Mouse (Mus musculus): ENCODE data around the gene Mapk1ip1. TPM values are rescaled to one million over a fixed set of nuclear protein-coding genes. Genes with fewer than 3 reads are reported as not detected.

Mapk1ip1 gene
- 10 to 100 TPM; 30.9 to 31.1 TPM for total RNA-seq (2021)

DNA sequence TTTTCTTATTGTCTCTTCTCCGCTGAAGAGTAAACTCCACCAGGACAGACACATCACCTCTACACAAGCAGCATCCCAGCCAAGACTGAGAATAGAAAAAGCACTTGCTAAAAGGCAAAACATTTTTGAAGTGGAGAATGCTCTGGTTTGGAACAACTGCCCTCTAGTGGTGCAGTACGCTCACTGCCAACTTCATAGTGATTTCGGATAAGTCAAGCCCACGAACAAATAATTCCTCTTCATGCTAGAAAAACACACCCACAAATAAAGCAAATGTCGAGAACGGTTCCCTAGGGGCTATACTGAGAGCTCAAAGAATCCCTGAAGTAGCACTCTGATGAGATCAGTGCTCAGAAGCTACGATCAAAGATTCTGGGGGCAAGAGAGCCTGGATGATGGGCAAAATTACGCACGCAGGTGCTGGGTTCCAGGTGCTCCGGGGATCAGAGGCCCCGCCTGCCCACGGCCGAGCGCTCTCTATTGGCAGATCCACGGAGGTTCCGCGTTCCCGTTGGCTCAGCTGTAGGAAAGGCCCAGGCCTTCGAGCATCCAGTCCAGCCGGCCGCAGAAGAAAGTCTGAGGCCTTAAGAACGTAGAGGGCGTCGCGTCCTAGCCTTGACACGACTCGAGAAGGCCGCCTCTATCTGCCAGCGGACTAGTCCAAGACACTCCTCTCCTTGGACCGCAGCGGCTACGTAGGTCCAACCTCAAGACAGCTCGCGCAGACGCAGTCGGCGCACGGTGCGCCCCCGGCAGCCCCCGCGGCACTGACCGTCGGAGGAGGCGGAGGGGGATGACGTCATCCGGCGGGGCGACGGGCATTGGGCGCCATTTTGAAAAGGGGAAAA, at the start of gene Mapk1ip1, which contains the start of gene Ppp2r2d:
Gene Mapk1ip1 (minus strand): TSS at position 730 of the 848 bp plus-strand sequence.
Gene Ppp2r2d (plus strand): TSS at position 536 of the 848 bp plus-strand sequence.
- intact Hi-C loops (cut with DNase I), result no loop called here

GRCm38 (mm10) chr7:138885365-138886289, 39.6 kb upstream of the Mapk1ip1 start:
- DNase-seq, result no peak
- intact Hi-C loops (cut with DNase I), result no loop called here

More for the DNA sequence above, at the start of gene Mapk1ip1, which contains the start of gene Ppp2r2d:
- DNase-seq, result peak; percentile 98

GRCm38 (mm10) chr7:138883724-138884123, 37.7 kb upstream of the Mapk1ip1 start:
- intact Hi-C loops (cut with DNase I), result no loop called here
- DNase-seq, result no peak

DNA sequence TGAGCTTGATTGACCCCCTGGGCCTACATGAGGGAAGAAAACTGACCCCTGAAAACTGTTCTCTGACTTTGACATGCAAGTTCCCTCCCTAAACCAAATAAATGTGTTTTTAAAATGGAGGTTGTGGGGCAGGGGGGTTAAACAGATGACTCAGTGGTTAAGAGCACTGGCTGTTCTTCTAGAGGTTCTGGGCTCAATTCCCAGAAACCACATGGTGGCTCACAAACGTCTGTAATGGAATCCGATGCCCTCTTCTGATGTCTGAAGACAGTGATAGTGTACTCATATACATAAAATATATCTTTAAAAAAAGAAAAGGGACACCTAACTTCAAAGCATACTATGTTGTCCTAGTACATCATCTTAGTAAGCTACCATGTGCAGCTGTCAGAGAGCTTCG, 29.0 kb upstream of the Mapk1ip1 start:
- intact Hi-C loops (cut with DNase I), result no loop called here
- no peak for DNase-seq

DNA sequence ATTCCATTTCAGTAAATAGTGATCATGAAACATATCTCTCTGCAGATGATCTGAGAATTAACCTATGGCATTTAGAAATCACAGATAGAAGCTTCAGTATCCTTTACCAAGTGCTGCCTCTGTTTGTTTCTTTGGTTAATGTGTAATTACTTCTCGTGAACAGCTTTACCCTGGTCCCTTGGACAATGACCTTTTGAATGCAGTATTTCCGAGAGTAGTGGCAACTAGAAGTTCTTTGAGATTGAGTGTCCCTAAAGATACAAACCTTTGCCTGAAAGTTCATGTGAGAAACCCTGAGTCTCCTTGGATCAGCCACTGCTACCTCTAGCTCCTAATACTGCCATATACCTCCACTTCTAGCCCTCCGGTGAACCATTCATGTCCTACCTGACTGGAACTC, 26.9 kb upstream of the Mapk1ip1 start:
- intact Hi-C loops (cut with DNase I), result no loop called here
- DNase-seq, result no peak

DNA sequence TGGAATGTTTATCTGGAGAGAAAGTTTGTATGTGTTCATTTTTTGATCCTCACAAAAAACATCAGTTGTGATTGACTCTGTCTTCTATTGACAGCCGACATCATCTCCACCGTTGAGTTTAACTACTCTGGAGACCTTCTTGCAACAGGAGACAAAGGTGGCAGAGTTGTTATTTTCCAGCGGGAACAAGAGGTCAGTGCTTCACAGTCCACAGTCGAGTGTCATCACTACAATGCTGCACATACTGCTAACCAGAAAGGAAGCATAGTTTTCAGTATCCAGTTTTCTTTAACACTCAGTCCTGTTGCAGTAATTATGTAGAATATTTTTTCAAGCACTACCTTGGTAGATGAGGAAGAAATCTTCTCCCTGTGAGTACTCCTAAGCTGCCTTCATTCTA, 22.2 kb upstream of the Mapk1ip1 start:
- intact Hi-C loops (cut with DNase I), result no loop called here
- no peak for DNase-seq

DNA sequence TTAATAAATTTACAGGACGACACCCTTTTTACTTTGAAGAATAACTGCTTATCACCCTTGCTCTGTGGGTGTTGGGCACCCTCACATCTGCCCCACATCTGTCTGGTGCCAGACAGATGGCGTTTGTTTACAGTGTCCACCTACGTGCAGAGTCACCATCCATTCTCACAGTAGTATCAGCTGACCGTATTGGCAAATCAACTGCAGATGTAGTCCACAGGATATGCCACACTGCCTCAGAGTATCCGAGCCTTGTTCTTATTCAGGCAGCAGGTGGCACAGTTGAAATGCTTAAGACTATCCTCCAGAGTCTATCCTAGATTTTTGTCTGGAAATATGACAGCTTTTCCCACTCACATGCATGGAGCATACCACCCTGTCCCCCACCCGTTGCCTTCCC, 21.2 kb upstream of the Mapk1ip1 start:
- DNase-seq, result no peak
- intact Hi-C loops (cut with DNase I), result no loop called here

- intact Hi-C loops (cut with DNase I), result no loop called here
- DNase-seq, result no peak
Measured at GRCm38 (mm10) chr7:138864776-138865175, 18.7 kb upstream of the Mapk1ip1 start.

DNA sequence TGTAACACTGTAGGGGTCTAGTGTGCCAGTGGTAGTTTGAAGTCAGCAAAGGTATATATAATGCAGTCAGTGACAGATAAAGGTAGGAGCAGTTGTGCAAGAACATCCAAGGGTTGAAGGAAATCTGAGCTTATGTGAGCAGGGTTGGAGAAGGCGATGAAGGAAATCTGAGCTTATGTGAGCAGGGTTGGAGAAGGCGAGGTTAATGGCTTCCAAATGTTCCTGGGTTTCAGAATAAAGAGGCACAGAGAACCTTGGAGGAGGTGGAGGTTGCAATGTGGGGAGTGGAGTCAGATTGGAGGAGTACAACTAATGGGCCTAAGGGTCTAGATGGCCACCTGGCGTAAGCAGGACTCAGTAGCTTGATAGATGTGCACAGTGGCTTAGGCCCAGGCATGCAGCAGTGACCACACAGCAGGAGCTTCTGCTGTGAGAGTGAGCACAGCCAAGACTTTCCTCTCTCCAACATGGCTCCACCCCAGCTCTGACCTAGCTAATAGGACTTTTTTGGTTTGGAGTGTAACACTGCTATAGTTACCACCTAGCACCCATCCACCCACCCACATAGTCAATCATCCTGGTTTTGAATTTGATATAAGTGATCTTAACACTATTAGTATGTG, 18.0 kb upstream of the Mapk1ip1 start:
- DNase-seq, result no peak
- intact Hi-C loops (cut with DNase I), result no loop called here

GRCm38 (mm10) chr7:138856670-138857069, 10.6 kb upstream of the Mapk1ip1 start:
- intact Hi-C loops (cut with DNase I), result no loop called here
- no peak for DNase-seq

DNA sequence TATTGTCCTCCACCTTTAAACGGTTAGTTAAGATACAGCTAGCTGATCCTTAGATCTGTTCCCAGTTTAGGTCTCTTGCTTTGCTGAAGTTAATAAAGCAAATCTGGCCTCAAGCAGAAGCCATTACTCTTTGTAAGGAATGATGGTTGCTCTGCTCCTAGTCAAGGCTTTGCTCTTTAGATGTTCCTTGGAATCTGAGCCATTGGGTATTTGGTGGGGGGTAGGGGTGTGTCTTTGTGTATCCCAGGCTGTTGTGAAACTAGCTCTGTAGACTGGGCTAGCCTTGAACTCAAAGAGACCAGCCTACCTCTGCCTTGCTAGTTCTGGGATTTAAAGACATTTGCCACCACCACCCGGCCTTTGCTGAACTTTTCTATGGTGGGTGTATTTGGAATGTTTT, 8.1 kb upstream of the Mapk1ip1 start:
- DNase-seq, result no peak
- intact Hi-C loops (cut with DNase I), result no loop called here

GRCm38 (mm10) chr7:138853417-138854031, 7.5 kb upstream of the Mapk1ip1 start:
- intact Hi-C loops (cut with DNase I), result no loop called here
- DNase-seq, result no peak

DNA sequence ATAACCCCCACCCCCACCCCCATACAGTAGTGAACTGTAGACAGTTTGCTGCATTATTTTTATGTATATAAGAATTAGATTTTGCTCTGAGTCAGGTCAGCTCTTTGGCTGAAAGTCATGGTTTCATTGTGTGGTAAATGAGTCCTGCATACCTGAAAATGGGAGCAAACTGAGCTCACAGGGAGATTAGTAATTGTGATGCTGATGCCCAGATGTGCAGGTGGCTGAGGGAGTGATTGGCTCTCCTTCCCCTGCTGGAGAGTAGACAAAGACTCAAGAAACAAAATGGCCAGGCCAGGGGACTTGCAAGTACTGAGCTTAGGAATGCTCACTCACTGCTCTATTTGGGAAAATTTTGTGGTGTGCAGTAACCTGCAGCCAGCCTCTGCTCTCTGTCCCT, 4.0 kb upstream of the Mapk1ip1 start:
- DNase-seq, result no peak
- intact Hi-C loops (cut with DNase I), result no loop called here

DNA sequence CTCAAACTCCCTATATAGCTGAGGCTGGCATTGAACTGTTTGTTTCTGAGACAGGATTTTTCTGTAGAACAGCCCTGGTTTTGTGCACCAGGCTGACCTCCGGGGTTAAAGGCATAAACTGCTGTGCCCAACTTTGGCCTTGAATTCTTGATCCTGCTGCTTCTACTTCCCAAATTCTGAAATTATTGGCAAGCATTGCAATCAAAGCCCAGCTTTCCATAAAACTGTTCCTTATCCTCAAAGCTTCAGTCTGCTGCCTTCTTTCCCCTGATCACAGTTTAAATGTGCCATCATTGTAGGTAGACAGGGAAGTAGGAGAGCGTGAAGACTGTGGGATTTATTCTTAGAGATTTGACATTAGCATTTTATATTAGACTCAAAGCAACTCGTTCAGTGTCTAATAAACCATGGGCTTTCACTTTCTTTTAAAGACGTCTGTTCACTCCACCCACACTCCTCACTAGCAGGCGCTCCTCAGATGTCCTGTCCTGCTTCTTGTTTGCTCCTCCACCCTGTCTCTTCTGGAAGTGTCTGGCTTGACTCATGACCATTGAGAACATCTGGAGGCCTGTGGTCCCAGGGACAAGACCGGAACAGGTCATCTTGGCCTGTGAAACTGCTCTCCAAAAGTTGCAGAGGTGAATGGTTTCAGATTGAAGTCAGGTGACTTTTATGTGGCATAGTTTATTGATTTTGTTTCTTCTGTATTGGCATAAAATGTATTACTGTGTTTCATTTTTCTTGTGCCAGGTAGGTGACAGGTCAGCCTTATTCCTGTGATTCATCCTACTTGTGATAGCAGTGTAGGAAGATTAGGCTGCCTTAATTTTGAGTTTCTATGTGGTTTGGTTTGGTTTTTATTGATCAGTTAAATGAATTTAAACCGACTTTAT, 2.2 kb upstream of the Mapk1ip1 start:
- intact Hi-C loops (cut with DNase I), result no loop called here
- DNase-seq, result no peak

DNA sequence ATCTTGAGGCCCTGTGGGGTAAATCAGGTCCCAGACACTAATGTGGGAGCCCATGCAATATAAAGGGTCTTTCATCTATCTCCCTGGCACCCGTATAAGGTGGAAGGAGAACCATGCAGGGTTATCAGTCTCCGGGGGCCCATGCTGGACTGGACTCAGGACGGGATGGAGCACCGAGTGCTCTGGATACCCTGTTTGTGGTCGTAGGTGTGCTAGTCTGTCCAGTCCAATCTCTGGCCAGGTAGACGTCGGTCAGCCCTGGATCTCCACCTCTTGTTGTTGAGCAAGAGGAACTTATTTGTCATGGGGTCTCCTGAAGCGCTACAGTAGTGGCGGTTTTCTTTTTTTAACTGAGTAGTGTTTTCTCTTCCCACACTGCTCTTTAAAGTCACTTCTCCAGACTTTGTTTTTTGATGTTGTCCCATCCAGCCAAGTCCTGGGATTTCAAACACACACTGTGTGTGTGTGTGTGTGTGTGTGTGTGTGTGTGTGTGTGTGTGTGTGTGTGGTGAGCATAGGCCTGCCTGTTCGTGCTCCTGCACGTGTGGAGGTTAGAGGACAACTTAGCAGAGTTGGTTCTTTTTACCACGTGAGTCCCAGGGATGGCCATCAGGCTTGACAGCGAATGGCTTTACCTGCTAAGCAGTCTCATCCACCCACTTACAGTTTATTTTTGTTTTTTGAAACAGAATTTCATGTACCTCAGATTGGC, 1.4 kb upstream of the Mapk1ip1 start:
- no peak for DNase-seq
- intact Hi-C loops (cut with DNase I), result no loop called here

DNA sequence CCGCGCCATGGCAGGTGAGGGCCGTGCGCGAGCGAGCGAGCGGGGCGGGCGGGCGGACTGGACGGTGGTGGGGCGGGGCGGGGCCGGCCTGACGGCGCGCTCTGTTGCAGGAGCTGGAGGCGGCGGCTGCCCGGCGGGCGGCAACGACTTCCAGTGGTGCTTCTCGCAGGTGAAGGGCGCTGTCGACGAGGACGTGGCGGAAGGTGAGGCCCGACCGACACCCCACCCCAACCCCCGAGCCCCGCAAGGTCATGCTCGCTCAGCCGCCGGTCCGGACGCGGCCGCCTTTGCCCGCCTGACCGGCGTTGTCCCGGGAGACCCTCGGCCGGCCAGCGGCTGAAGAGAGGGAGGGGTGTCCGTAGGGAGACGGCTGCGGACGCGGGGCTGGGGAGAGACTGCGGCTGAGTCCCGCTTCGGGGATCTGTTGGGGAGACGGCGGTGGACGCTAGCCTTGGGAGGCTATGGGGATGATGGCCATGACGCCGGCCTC, 474 bp upstream of the Mapk1ip1 start:
- DNase-seq, result peak; percentile 43
- intact Hi-C loops (cut with DNase I), result no loop called here

DNA sequence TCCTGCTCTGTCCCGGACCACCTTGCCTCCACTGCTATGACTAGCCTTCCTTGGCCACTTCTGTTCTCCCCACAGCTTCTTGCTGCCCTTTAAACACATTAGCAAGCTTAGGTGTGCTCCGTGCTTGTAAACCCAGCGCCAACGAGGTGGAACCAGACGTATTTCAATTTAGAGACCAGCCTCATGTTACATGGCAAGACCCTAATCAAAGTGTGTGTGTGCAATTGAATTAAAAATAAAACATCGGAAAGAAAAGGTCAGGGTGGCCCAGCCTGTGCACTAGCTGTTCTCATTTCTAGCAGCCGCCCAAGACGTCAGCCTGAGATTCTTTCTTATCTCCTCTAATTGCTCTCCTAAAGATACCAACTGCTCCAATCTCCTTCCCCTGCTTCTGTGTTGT, 962 bp downstream of the Mapk1ip1 start:
- no peak for DNase-seq
- intact Hi-C loops (cut with DNase I), result no loop called here

- no peak for DNase-seq
- intact Hi-C loops (cut with DNase I), result no loop called here
Measured at GRCm38 (mm10) chr7:138843421-138843820, 2.7 kb downstream of the Mapk1ip1 start.
